Mouse (Mus musculus) midbrain, embryonic 10.5 days (tissue): ENCODE measurements around the gene Sertad3. TPM values are rescaled to one million over a fixed set of nuclear protein-coding genes. Genes with fewer than 3 reads are reported as not detected.

ENCODE experiments used
- DNase-seq: peaks from one replicate; pipeline ENCODE4 v3.0.0-alpha.2; 2017; ENCODE audit warnings: low spot score
- H3K27ac ChIP-seq: fragments of 300-500 bp; sonication (generic); replicated peaks from 2 replicates; pipeline ENCODE4 v1.5.1; 2016; ENCODE audit warnings: mild to moderate bottlenecking
- H3K27me3 ChIP-seq: fragments of 300-500 bp; sonication (generic); 2 replicates; pipeline ENCODE4 v1.6.1; 2016; ENCODE audit warnings: low read depth, mild to moderate bottlenecking; ENCODE audit not compliant: poor library complexity, severe bottlenecking
- H3K36me3 ChIP-seq: fragments of 300-500 bp; sonication (generic); 2 replicates; pipeline ENCODE4 v1.6.1; 2016; ENCODE audit warnings: mild to moderate bottlenecking, moderate library complexity
- H3K4me1 ChIP-seq: fragments of 300-500 bp; sonication (generic); 2 replicates; pipeline ENCODE4 v1.6.1; 2016
- H3K4me3 ChIP-seq: fragments of 300-500 bp; sonication (generic); 2 replicates; pipeline ENCODE4 v1.5.1; 2016; ENCODE audit warnings: mild to moderate bottlenecking, moderate library complexity
- H3K9me3 ChIP-seq: fragments of 300-500 bp; sonication (generic); replicated peaks from 2 replicates; pipeline ENCODE4 v1.6.1; 2016; ENCODE audit warnings: mild to moderate bottlenecking
- WGBS: fragments of 180-500 bp; shearing (Covaris S2); methylation state at CpG from one replicate; pipeline ENCODE4 v1.1.7; 2016; 5-methylcytosine and 5-hydroxymethylcytosine counted together
- polyA plus RNA-seq: library from polyadenylated mRNA; unstranded; fragments of >200 nt; fragmentation: Nextera tagmentation; extraction: Ambion mirVana; gene quantifications from 2 replicates; pipeline ENCODE4 v1.2.1, GENCODE M21; 2016

Sertad3 gene
- polyA plus RNA-seq, 1 experiment from 2014 or later, result 18.9 TPM

DNA sequence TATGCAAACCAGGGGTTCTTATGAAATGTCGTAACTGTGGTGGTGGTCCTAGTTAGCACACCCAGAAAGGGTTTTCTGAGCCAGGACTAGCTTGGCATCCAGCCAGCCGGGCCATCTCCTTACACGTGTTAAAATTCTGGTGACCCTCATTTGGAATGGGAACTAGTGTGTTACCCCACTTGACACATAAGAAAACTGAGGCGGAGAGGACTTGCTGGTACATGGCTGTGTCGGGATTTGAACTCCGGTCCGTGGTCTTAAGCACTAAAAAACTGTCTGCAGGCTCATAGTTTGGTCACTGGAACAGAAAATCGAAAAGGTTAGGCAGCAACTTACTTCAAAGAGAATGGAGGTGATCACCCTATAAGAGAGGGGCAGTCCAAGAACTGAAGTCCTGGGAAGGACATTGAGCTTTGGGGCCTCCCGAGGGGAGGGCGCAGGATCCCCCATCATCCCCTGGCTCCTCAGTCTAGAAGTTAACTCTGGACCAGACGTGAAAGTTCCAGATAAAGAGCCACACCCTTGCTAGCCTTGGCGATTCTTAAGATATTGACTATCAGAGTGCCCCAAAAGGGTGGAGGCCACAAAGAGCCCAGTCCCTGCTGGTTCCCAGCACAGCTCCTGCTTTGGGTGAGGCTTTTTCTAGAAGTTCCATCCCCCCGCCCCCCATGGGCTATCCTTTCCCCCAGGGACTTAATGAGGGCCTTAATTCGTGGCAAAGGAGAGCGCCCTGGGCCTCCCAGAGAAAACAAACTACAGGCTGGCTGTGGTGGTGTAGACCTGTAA lies 25.0 kb upstream of the Sertad3 start:
- no peaks in the 10 kb centered on the region for H3K9me3 ChIP-seq
- peak overlapping the region; percentile 73 for H3K27ac ChIP-seq
- H3K27me3 ChIP-seq, result peaks cover 45% of the 10 kb centered on the region
- peaks cover 27% of the 10 kb centered on the region for H3K4me1 ChIP-seq
- DNase-seq, result no peak
- no peaks in the 10 kb centered on the region for H3K36me3 ChIP-seq
- WGBS, result 57% methylated on average over 15 of the region's 15 CpGs
- peak overlapping the region; percentile 64 for H3K4me3 ChIP-seq

DNA sequence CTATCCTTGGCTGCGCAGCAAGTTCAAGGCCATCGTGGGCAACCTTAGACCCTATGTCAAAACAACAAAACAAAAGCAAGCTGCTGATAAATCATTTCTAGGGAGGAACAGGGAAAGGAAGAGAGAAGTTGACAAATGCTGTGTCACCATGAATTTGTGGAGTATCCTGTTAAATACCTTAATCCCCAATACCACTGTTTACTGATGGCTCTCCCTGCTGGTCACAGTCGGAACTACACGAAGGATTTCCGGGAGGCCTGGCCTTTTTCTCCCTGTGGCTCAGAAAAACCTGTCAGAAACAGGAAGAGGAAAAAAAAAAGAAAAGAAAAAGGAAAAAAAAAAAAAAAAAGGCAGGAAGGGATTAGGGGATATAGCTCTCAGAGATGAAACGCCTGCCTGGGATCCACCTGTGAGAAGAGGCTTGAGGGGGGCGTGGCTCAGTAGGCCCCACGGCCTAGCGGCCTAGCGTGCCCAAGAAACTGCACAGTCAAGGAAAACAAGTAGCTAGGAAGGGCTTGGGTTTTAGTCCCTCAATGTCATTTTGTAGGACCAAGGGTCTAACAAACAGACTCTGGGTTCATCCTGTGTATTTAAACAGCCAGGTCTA lies 24.2 kb upstream of the Sertad3 start:
- DNase-seq, result peak; percentile 47
- no peak overlapping the region for H3K27ac ChIP-seq
- peaks cover 27% of the 10 kb centered on the region for H3K4me1 ChIP-seq
- no peaks in the 10 kb centered on the region for H3K9me3 ChIP-seq
- H3K27me3 ChIP-seq, result peaks cover 43% of the 10 kb centered on the region
- H3K4me3 ChIP-seq, result peak overlapping the region; percentile 64; the same call in 1 of the 2 replicates
- H3K36me3 ChIP-seq, result no peaks in the 10 kb centered on the region
- WGBS, result 63% methylated on average over 10 of the region's 10 CpGs

DNA sequence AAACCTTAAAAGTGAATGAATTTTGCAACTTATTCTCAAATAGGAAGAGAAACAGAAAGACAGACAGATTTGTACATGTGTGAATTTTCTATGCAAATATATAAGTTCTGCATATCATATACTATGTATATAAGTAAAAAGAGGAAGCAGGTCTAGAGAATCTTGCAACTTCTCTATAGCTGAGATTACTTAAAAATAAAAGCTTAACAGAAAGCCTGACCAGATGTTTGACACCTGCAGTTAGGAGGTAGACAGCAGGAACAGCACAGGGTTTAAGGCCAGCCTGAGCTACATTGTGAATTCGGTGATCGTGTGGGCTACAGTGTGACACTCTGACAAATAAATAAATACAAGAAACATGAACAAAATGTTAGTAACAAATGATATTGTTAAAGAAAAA lies 22.2 kb upstream of the Sertad3 start:
- WGBS, result 97% methylated on average over 2 of the region's 2 CpGs
- H3K9me3 ChIP-seq, result no peaks in the 10 kb centered on the region

DNA sequence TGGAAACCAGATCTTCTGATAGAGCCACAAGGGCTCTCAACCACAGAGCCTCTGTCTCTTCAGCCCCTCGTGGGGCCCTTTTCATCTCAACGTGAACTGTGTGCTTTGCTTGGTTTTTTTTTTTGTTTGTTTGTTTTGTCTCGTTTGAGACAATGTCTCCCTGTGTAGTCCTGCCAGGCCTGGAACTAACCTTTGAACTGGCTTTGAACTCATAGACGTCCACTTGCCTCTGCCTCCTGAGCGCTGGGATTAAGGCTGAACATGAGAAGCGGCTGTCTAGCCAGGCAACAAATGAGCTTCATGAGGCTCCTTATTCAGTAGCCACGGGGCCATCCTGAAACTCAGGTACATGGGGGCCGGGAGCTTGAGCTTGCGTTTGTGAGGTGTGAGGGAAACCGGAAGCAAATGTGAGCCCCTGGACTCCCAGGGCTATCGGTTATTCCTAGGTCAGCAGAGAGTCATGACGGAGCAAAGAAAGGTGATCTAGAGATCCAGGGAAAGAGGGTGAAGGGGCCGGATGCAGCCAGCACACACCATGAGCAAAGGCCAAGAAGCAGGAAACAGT lies 21.3 kb upstream of the Sertad3 start:
- Histone ChIP-seq H3K36me3 (no peaks in the 10 kb centered on the region), H3K9me3 (no peaks in the 10 kb centered on the region), H3K27me3 (peaks cover 14% of the 10 kb centered on the region), H3K4me3 (no peak overlapping the region), H3K27ac (no peak overlapping the region), H3K4me1 (peaks cover 13% of the 10 kb centered on the region)
- no peak for DNase-seq
- WGBS, result 57% methylated on average over 13 of the region's 13 CpGs

More for the DNA sequence above, 22.2 kb upstream of the Sertad3 start:
- no peak overlapping the region for H3K27ac ChIP-seq
- H3K4me3 ChIP-seq, result no peak overlapping the region
- no peaks in the 10 kb centered on the region for H3K36me3 ChIP-seq
- DNase-seq, result no peak
- peaks cover 21% of the 10 kb centered on the region for H3K4me1 ChIP-seq
- peaks cover 23% of the 10 kb centered on the region for H3K27me3 ChIP-seq

DNA sequence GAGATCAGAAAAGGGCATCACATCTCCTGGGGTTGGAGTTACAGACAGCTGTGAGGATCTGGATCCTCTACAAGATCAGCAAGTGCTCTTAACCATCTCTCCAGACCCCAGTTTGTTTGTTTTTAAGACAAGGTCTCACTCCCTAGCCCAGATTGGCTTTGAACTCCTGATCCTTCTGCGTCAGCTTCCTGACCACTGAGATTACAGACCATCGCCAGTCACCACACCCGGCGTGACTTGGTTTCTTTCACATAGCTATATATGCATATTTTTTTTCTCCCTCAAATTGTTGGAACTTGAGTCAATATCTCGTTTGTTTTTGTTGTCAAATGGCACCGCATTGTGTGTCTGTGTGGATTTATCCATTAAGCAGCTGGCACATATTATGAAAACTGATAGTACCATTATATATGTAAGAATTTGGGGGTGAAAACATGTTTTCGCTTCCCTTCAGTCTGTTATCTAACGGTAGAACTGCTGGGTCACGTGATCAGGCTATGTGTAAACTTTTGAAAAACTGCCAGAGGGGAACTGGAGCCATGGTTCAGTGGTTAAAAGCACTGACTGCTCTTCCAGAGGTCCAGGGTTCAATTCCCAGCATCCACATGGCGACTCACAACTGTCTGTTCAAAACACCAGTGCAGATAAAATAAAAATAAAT lies 19.0 kb upstream of the Sertad3 start:
- Histone ChIP-seq H3K4me1 (0 out of 2 replicates have a peak, but pooled peaks cover 4% of the 10 kb centered on the region), H3K4me3 (no peak overlapping the region), H3K27me3 (no peaks in the 10 kb centered on the region), H3K36me3 (no peaks in the 10 kb centered on the region), H3K27ac (no peak overlapping the region), H3K9me3 (no peaks in the 10 kb centered on the region)
- WGBS, result 85% methylated on average over 10 of the region's 10 CpGs
- DNase-seq, result no peak

DNA sequence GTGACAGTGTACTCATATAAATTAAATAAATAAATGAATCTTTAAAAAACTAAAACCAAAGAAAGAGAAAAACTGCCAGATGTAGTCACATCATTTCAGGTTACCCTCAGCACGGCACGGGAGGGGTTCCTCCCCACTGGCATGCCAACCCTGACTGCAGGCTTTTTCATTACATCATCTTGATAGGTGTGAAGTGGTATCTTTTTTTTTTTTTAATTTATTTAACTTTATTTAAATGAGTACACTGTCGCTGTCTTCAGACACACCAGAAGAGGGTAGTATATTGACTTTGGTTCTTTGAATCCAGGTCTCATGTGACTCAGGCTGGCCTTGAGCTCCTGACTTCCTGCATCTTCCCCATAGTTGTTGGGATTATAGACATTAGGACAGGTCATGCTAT lies 18.3 kb upstream of the Sertad3 start:
- Histone ChIP-seq H3K4me1 (0 out of 2 replicates have a peak, but pooled peaks cover 4% of the 10 kb centered on the region), H3K27ac (no peak overlapping the region), H3K36me3 (no peaks in the 10 kb centered on the region), H3K4me3 (no peak overlapping the region), H3K27me3 (no peaks in the 10 kb centered on the region), H3K9me3 (no peaks in the 10 kb centered on the region)
- WGBS, result 90% methylated on average over 3 of the region's 3 CpGs
- no peak for DNase-seq

DNA sequence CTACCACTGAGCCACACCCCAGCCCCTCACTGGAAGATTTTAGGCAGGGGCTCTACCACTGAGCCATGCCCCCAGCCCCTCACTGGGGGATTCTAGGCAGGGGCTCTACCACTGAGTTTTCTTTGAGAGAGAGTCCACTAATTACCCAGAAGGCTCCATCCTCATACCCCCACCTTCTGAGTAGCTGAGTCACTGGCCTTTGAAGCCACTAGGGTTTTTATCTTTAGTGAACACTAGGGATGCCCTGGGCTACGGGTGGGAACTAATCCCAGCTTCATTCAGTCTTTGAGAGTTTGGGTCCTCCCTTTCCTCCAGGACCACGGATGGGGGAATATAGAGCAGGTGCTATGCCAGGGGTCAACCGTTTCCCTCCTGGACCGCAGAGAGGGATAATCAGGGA lies 15.0 kb upstream of the Sertad3 start:
- DNase-seq, result no peak

DNA sequence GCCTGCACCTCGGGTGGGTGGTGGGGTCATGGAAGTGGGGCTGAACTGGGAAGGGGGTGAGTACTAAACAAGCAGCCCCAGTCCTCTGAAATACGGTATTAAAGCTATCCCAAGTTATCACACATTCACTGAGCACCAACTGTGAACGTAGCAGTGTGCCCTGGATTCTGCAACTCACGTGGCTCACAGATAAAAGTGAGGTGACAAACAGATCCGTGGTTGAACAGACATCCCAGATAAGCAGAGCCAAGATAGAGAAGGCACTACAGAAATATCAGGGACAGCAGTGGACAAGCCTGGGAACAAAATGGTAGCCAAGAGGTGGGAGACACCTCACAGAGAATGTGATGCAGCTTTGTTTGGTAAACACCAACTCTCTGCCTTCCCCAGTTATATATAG lies 13.9 kb upstream of the Sertad3 start:
- Histone ChIP-seq H3K36me3 (no peaks in the 10 kb centered on the region), H3K9me3 (no peaks in the 10 kb centered on the region), H3K4me3 (no peak overlapping the region), H3K27me3 (no peaks in the 10 kb centered on the region), H3K27ac (no peak overlapping the region), H3K4me1 (no peaks in the 10 kb centered on the region)
- WGBS, result 95% methylated on average over 5 of the region's 5 CpGs
- no peak for DNase-seq

More for the DNA sequence above, 15.0 kb upstream of the Sertad3 start:
- no peaks in the 10 kb centered on the region for H3K27me3 ChIP-seq
- H3K9me3 ChIP-seq, result no peaks in the 10 kb centered on the region
- 85% methylated on average over 4 of the region's 4 CpGs for WGBS
- no peak overlapping the region for H3K27ac ChIP-seq
- H3K4me1 ChIP-seq, result no peaks in the 10 kb centered on the region
- no peaks in the 10 kb centered on the region for H3K36me3 ChIP-seq
- H3K4me3 ChIP-seq, result no peak overlapping the region

DNA sequence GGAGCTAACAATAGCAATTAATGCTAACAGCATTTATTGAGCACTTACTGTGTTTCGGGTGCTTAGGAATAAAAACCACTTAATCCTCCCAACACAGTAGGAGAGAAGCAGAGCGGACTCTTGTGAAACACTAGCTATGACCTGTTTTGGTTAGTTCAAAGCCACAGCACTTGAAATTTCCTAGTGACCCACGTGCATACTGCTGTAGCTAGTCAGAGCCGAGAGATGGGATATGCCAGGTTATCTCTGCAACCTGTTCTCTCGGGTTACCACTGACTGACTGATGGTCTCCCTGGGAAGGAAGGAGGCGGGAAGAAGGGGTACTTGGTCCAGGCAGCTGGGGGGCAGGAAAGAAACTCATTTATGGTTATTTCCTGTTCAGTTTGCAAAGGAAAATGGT lies 13.1 kb upstream of the Sertad3 start:
- DNase-seq, result no peak
- no peaks in the 10 kb centered on the region for H3K9me3 ChIP-seq
- no peak overlapping the region for H3K27ac ChIP-seq
- H3K27me3 ChIP-seq, result no peaks in the 10 kb centered on the region
- 87% methylated on average over 6 of the region's 6 CpGs for WGBS
- no peak overlapping the region for H3K4me3 ChIP-seq
- no peaks in the 10 kb centered on the region for H3K36me3 ChIP-seq
- no peaks in the 10 kb centered on the region for H3K4me1 ChIP-seq

DNA sequence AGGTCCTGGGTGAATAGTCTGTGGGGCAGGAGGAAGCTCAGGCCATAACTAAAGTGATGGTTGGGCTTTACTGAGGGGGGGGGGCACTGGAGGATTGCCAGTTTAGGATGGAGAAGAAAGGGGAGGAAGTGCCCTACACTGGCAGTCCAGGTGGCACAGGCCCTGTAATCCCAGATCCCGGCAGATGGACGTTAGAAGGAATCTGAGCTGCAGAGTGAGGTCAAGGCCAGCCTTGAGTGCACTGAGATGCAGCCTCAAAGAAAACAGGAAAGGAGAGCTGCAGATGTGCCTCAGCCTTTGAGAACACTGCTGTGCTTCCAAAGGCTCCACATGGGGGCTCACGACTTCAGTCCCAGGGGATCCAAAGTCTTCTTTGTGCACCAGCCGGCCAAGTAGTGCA lies 5.9 kb upstream of the Sertad3 start:
- WGBS, result 48% methylated on average over 4 of the region's 4 CpGs
- H3K4me1 ChIP-seq, result peaks cover 5% of the 10 kb centered on the region
- H3K9me3 ChIP-seq, result no peaks in the 10 kb centered on the region
- no peak overlapping the region for H3K4me3 ChIP-seq
- H3K27me3 ChIP-seq, result no peaks in the 10 kb centered on the region
- DNase-seq, result no peak
- no peaks in the 10 kb centered on the region for H3K36me3 ChIP-seq
- H3K27ac ChIP-seq, result no peak overlapping the region

DNA sequence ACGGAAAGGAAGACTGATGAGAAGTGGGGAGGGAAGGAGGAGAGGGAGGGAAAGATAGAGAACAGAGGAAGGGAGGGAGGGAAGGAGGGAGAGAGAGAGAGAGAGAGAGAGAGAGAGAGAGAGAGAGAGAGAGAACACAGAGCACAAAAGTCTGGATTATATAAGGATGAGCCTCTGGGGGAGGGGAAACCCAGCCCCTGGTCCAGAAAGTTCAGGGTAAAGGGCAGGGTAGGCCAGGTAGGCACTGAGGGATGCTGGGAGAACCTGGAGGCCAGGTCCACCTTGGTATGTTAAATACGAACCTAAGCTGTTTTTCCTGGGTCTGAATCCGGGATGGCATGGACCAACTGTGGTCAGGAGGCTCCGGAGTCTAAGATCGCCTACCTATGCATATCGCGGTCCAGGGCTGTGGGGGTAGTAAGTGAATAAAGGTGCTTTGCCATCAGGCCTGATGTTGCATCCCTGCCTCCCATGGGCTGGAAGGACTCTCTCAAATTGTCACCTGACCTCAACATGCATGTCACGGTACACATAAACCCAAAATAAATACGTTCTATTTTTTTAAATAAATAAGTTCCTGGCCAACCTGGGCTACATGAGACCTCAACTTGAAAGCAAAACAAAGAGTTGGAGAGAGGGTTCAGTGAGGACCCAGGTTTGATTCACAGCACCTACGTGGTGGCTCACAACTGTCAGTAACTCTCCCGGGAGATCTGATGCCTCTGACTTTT lies 2.0 kb upstream of the Sertad3 start:
- H3K27me3 ChIP-seq, result no peaks in the 10 kb centered on the region
- H3K27ac ChIP-seq, result no peak overlapping the region
- H3K9me3 ChIP-seq, result no peaks in the 10 kb centered on the region
- peaks cover 19% of the 10 kb centered on the region for H3K4me1 ChIP-seq
- no peak overlapping the region for H3K4me3 ChIP-seq
- DNase-seq, result no peak
- 87% methylated on average over 11 of the region's 11 CpGs for WGBS
- peaks cover 7% of the 10 kb centered on the region for H3K36me3 ChIP-seq

DNA sequence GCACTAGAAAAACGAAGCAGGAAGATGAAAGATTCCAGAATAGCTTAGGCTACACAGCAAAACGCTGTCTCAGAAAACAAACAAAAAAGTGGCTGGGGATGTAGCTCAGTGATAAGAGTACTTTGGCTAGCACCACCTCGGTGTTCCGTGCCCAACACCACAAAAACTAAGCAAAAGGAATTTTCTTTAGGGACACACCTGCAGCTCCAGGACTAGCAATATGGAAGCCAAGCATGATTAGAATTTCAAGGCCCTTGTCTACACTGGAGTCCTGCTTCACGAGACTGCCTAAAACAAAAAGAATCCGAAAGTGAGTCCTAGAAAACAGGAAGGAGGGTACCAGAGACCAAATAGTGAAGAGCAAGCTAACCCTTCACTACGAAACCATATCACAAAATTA lies 972 bp upstream of the Sertad3 start:
- Histone ChIP-seq H3K9me3 (no peaks in the 10 kb centered on the region), H3K36me3 (peaks cover 18% of the 10 kb centered on the region), H3K27me3 (no peaks in the 10 kb centered on the region), H3K4me3 (peak overlapping the region; percentile 81), H3K4me1 (peaks cover 19% of the 10 kb centered on the region), H3K27ac (peak overlapping the region; percentile 92)
- 43% methylated on average over 7 of the region's 7 CpGs for WGBS
- no peak for DNase-seq
